Mouse (Mus musculus) MEL (cell line): ENCODE measurements around the gene Ccl5. TPM values are rescaled to one million over a fixed set of nuclear protein-coding genes. Genes with fewer than 3 reads are reported as not detected.

Experiments used
- DNase-seq: peaks from one replicate; pipeline ENCODE4 v3.0.0; 2011; ENCODE audit warnings: low read depth, low spot score
- H3K27ac ChIP-seq: 2 replicates; pipeline ENCODE4 v1.5.1; 2012; ENCODE audit warnings: low read depth, mild to moderate bottlenecking, control low read depth, low read length, moderate library complexity; ENCODE audit not compliant: control insufficient read depth
- H3K27me3 ChIP-seq, 2 experiments: fragments of 150-350 bp in 1 of 2; sonication (generic) in 1 of 2; 2 replicates each; pipeline ENCODE4 v1.6.1; 2012; ENCODE audit warnings: low read length in 2 of 2, mild to moderate bottlenecking in 2 of 2, improper control_type of control experiment in 1 of 2, moderate library complexity in 1 of 2; ENCODE audit not compliant: insufficient read depth in 2 of 2, control insufficient read depth in 1 of 2
- H3K36me3 ChIP-seq, 2 experiments: 2 replicates each; pipeline ENCODE4 v1.6.1; 2012 to 2014; ENCODE audit warnings: low read length in 2 of 2, improper control_type of control experiment in 1 of 2, inconsistent platforms in 1 of 2, mild to moderate bottlenecking in 1 of 2; ENCODE audit not compliant: insufficient read depth in 2 of 2, control insufficient read depth in 1 of 2
- H3K4me1 ChIP-seq, 2 experiments: fragments of 150-350 bp in 1 of 2; sonication (generic) in 1 of 2; 2 replicates each; pipeline ENCODE4 v1.6.1; 2012; ENCODE audit warnings: low read length in 2 of 2, improper control_type of control experiment in 1 of 2, mild to moderate bottlenecking in 1 of 2; ENCODE audit not compliant: insufficient read depth in 2 of 2, control insufficient read depth in 1 of 2
- H3K4me3 ChIP-seq, 2 experiments: fragments of 150-350 bp in 1 of 2; sonication (generic) in 1 of 2; 2 replicates each; pipeline ENCODE4 v1.5.1; 2012; ENCODE audit warnings: low read depth in 2 of 2, low read length in 2 of 2, mild to moderate bottlenecking in 2 of 2, moderate library complexity in 2 of 2, control low read depth in 1 of 2, improper control_type of control experiment in 1 of 2; ENCODE audit not compliant: control insufficient read depth in 1 of 2, insufficient read depth in 1 of 2
- H3K79me2 ChIP-seq: 2 replicates; pipeline ENCODE4 v1.6.1; 2012; ENCODE audit warnings: mild to moderate bottlenecking, low read length, moderate library complexity; ENCODE audit not compliant: control insufficient read depth, poor library complexity, insufficient read depth
- H3K9ac ChIP-seq: 2 replicates; pipeline ENCODE4 v1.6.1; 2012; ENCODE audit warnings: low read depth, mild to moderate bottlenecking, control low read depth, low read length, moderate library complexity; ENCODE audit not compliant: control insufficient read depth, poor library complexity, severe bottlenecking
- H3K9me3 ChIP-seq: fragments of 150-350 bp; sonication (generic); replicated peaks from 2 replicates; pipeline ENCODE4 v1.6.1; 2012; ENCODE audit warnings: mild to moderate bottlenecking, low read length, improper control_type of control experiment, moderate library complexity; ENCODE audit not compliant: insufficient read depth
- BHLHE40 ChIP-seq: IDR thresholded peaks from 2 replicates; pipeline ENCODE4 v1.6.1; 2012; ENCODE audit warnings: low read depth, mild to moderate bottlenecking, inconsistent platforms, low read length, improper control_type of control experiment, borderline replicate concordance
- CHD1 ChIP-seq: IDR thresholded peaks from 2 replicates; pipeline ENCODE4 v1.6.1; 2012; ENCODE audit warnings: low read depth, mild to moderate bottlenecking, inconsistent platforms, low read length, improper control_type of control experiment
- E2F4 ChIP-seq: IDR thresholded peaks from 2 replicates; pipeline ENCODE4 v1.6.1; 2011; ENCODE audit warnings: low read depth, low read length, improper control_type of control experiment, borderline replicate concordance
- ELF1 ChIP-seq: IDR thresholded peaks from 2 replicates; pipeline ENCODE4 v1.6.1; 2014; ENCODE audit warnings: low read depth, mild to moderate bottlenecking, inconsistent platforms, low read length, improper control_type of control experiment, moderate library complexity
- ETS1 ChIP-seq: IDR thresholded peaks from 2 replicates; pipeline ENCODE4 v1.6.1; 2012; ENCODE audit warnings: low read depth, mild to moderate bottlenecking, inconsistent platforms, low read length, improper control_type of control experiment, moderate library complexity
- GABPA ChIP-seq: IDR thresholded peaks from 2 replicates; pipeline ENCODE4 v1.6.1; 2012; ENCODE audit warnings: low read depth, mild to moderate bottlenecking, inconsistent platforms, low read length, improper control_type of control experiment, moderate library complexity
- GATA1 ChIP-seq: IDR thresholded peaks from 2 replicates; pipeline ENCODE4 v1.6.1; 2011; ENCODE audit warnings: low read depth, low read length, improper control_type of control experiment
- HCFC1 ChIP-seq: IDR thresholded peaks from 2 replicates; pipeline ENCODE4 v1.6.1; 2012; ENCODE audit warnings: low read depth, mild to moderate bottlenecking, inconsistent platforms, low read length, improper control_type of control experiment, moderate library complexity
- MAFK ChIP-seq: IDR thresholded peaks from 2 replicates; pipeline ENCODE4 v1.6.1; 2011; ENCODE audit warnings: low read depth, mild to moderate bottlenecking, low read length, improper control_type of control experiment, borderline replicate concordance
- MAX ChIP-seq: IDR thresholded peaks from 2 replicates; pipeline ENCODE4 v1.6.1; 2011; ENCODE audit warnings: low read length, improper control_type of control experiment
- MEF2A ChIP-seq: IDR thresholded peaks from 2 replicates; pipeline ENCODE4 v1.6.1; 2014; ENCODE audit warnings: low read depth, mild to moderate bottlenecking, inconsistent platforms, low read length, improper control_type of control experiment; ENCODE audit not compliant: poor library complexity, insufficient replicate concordance, severe bottlenecking; ENCODE audit errors: extremely low read depth
- MYB ChIP-seq: IDR thresholded peaks from 2 replicates; pipeline ENCODE4 v1.6.1; 2011; ENCODE audit warnings: mild to moderate bottlenecking, low read depth, low read length, improper control_type of control experiment
- MYC ChIP-seq: IDR thresholded peaks from 2 replicates; pipeline ENCODE4 v1.6.1; 2011; ENCODE audit warnings: low read depth, mild to moderate bottlenecking, low read length, improper control_type of control experiment, moderate library complexity
- NELFE ChIP-seq: IDR thresholded peaks from 2 replicates; pipeline ENCODE4 v1.6.1; 2011; ENCODE audit warnings: low read depth, low read length, improper control_type of control experiment
- NRF1 ChIP-seq: IDR thresholded peaks from 2 replicates; pipeline ENCODE4 v1.6.1; 2014; ENCODE audit warnings: low read depth, mild to moderate bottlenecking, inconsistent platforms, low read length, improper control_type of control experiment, moderate library complexity; ENCODE audit not compliant: poor library complexity, insufficient read depth, severe bottlenecking
- POLR2A ChIP-seq, 2 experiments: IDR thresholded peaks; 2 replicates each; pipeline ENCODE4 v1.6.1; 2011 to 2012; ENCODE audit warnings: low read length in 2 of 2, mild to moderate bottlenecking in 2 of 2, control low read depth in 1 of 2, improper control_type of control experiment in 1 of 2, low read depth in 1 of 2, moderate library complexity in 1 of 2; ENCODE audit not compliant: control insufficient read depth in 1 of 2, insufficient read depth in 1 of 2, poor library complexity in 1 of 2
- POLR2AphosphoS2 ChIP-seq: IDR thresholded peaks from 2 replicates; pipeline ENCODE4 v1.6.1; 2011; ENCODE audit warnings: low read length, improper control_type of control experiment
- POLR2AphosphoS5 ChIP-seq: IDR thresholded peaks from 2 replicates; pipeline ENCODE4 v1.6.1; 2012; ENCODE audit warnings: low read depth, borderline replicate concordance, mild to moderate bottlenecking, inconsistent platforms, low read length, moderate library complexity, mixed read lengths
- RAD21 ChIP-seq: IDR thresholded peaks from 2 replicates; pipeline ENCODE4 v1.6.1; 2011; ENCODE audit warnings: mild to moderate bottlenecking, low read depth, low read length, improper control_type of control experiment
- RCOR1 ChIP-seq: IDR thresholded peaks from 2 replicates; pipeline ENCODE4 v1.6.1; 2012; ENCODE audit warnings: low read depth, mild to moderate bottlenecking, inconsistent platforms, low read length, improper control_type of control experiment
- USF1 ChIP-seq: IDR thresholded peaks from 2 replicates; pipeline ENCODE4 v1.6.1; 2014; ENCODE audit warnings: low read depth, mild to moderate bottlenecking, inconsistent platforms, low read length, improper control_type of control experiment, moderate library complexity
- ZKSCAN1 ChIP-seq: IDR thresholded peaks from 2 replicates; pipeline ENCODE4 v1.6.1; 2012; ENCODE audit warnings: low read depth, mild to moderate bottlenecking, inconsistent platforms, low read length, improper control_type of control experiment, moderate library complexity
- ZNF384 ChIP-seq: IDR thresholded peaks from 2 replicates; pipeline ENCODE4 v1.6.1; 2012; ENCODE audit warnings: low read depth, mild to moderate bottlenecking, inconsistent platforms, low read length, improper control_type of control experiment
- polyA plus RNA-seq, 2 experiments: library from polyadenylated mRNA; stranded (reverse) in 1 of 2; unstranded in 1 of 2; fragments of >175 nt in 1 of 2; fragments of >200 nt in 1 of 2; gene quantifications; 2 replicates each; pipeline versions ENCODE4 v1.2.1 to v1.2.4; 2012; ENCODE audit warnings: low replicate concordance in 2 of 2, low read depth in 1 of 2; ENCODE audit not compliant: insufficient read length in 2 of 2, insufficient read depth in 1 of 2, missing spikeins in 1 of 2
- total RNA-seq: library from RNA; depleted of rRNA; stranded (reverse); fragments of 300-350 nt; gene quantifications from 2 replicates; pipeline ENCODE4 v1.2.3, GENCODE M21; 2012

Ccl5 gene
- total and polyA plus RNA-seq, 3 experiments = 0.56 TPM; not detected in 2

- Histone ChIP-seq H3K4me1 (0 out of 4 replicates have a peak, but pooled peaks cover 0 to 3% of the 10 kb centered on the region in 2 experiments), H3K27ac (no peak overlapping the region), H3K9ac (no peak overlapping the region), H3K27me3 (no peaks in the 10 kb centered on the region; a peak in 1 of 4 replicates), H3K79me2 (no peaks in the 10 kb centered on the region), H3K4me3 (0 out of 4 replicates have a peak overlapping the region, but pooled peaks of 1 of the 2 experiments have one; percentile 2), H3K36me3 (no peaks in the 10 kb centered on the region), H3K9me3 (no peaks in the 10 kb centered on the region)
- DNase-seq = no peak
- TF ChIP-seq NELFE (no peak), POLR2AphosphoS2 (no peak), MAFK (no peak), GABPA (no peak), USF1 (peak; percentile 28; the same call in 1 of the 2 replicates)
- TF ChIP-seq, all 39 proteins: peak for 1
Measured at GRCm38 (mm10) chr11:83534609-83535423, 4.5 kb upstream of the Ccl5 start.

GRCm38 (mm10) chr11:83534143-83534542 lies 3.8 kb upstream of the Ccl5 start:
- no peaks in the 10 kb centered on the region for H3K9me3 ChIP-seq
- no peak for DNase-seq
- no peak overlapping the region for H3K9ac ChIP-seq
- no peaks in the 10 kb centered on the region for H3K79me2 ChIP-seq
- no peaks in the 10 kb centered on the region for H3K36me3 ChIP-seq
- H3K27me3 ChIP-seq = no peaks in the 10 kb centered on the region; a peak in 1 of 4 replicates
- H3K4me3 ChIP-seq = no peak overlapping the region
- no peak overlapping the region for H3K27ac ChIP-seq
- TF ChIP-seq POLR2AphosphoS2 = no peak
- no peak for TF ChIP-seq RCOR1
- TF ChIP-seq CHD1 = no peak
- TF ChIP-seq POLR2A (IDR thresholded peaks at IDR 0.05; ENCODE audit: control insufficient read depth in 1 of 2, insufficient read depth in 1 of 2, low read depth in 1 of 2, low read length in 2 of 2, poor library complexity in 1 of 2) = no peak
- TF ChIP-seq HCFC1 = no peak
- TF ChIP-seq ZKSCAN1 = no peak
- no peak for TF ChIP-seq RAD21
- no peak for TF ChIP-seq E2F4
- no peak for TF ChIP-seq USF1
- TF ChIP-seq POLR2AphosphoS5 = no peak
- no peak for TF ChIP-seq NRF1
- no peak for TF ChIP-seq MYC
- no peak for TF ChIP-seq ZNF384
- no peak for TF ChIP-seq BHLHE40
- TF ChIP-seq ETS1 = no peak
- no peak for TF ChIP-seq ELF1
- TF ChIP-seq MEF2A = no peak
- no peak for TF ChIP-seq MYB
- TF ChIP-seq MAX = no peak
- TF ChIP-seq GATA1 = no peak
- 0 out of 4 replicates have a peak, but pooled peaks cover 0 to 3% of the 10 kb centered on the region in 2 experiments for H3K4me1 ChIP-seq
